20 mouse cellular contexts compared by ENCODE assay signal in the genomic region with DNA sequence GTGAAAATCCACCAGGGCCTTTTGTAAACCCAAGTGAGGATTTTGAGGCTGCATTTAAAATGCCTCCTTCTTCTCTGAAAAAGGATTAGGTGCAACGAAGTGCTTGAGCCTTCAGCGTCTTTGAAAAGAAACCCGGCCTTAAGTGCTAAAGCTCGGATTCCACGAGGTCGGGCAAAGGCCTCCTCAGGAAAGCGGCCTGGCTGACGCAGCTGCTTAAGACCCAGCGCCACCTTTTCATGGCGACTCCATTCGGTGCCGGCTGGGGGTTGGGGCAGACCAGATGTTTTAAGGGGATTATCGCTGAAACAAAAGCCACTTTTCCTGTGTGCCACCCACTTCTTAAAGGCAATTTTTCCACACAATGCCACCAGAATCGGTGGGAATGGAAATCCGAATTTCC.
"Had no signal": no experiment of that assay in that cellular context is flagged by ENCODE, and none has a peak within 500 bp of the region (broad histone marks: within the 10 kb centered on the region; RNA-seq: fewer than 3 reads in every experiment).

No protein-coding gene starts in this region.

- H3K4me3 ChIP-seq: limb, embryonic 12.5 days; limb, embryonic 15.5 days; myocyte; neural tube, embryonic 13.5 days; stomach, embryonic 15.5 days had no signal

- H3K27ac ChIP-seq: limb, embryonic 12.5 days; limb, embryonic 15.5 days; liver, embryonic 14.5 days; macrophage; neural tube, embryonic 13.5 days; stomach, embryonic 15.5 days had no signal

- DNase-seq: kidney, adult 11 months; kidney, adult 8-10 months; kidney, postnatal 14 days; kidney, postnatal 4 days; liver, postnatal 0 days; lung, embryonic 14.5 days; midbrain, embryonic 14.5 days; retina, postnatal 1 day; right cerebral cortex, postnatal 25 days; spleen, adult 18-20 months; thymus, postnatal 25 days had no signal

- ATAC-seq: liver, postnatal 0 days; lung, postnatal 0 days had no signal

- H3K4me1 ChIP-seq: limb, embryonic 15.5 days; neural tube, embryonic 13.5 days; stomach, embryonic 15.5 days had no signal

- H3K27me3 ChIP-seq: limb, embryonic 15.5 days; stomach, embryonic 15.5 days had no signal

- H3K9me3 ChIP-seq: limb, embryonic 12.5 days; limb, embryonic 15.5 days; neural tube, embryonic 13.5 days; stomach, embryonic 15.5 days had no signal

- H3K4me2 ChIP-seq: limb, embryonic 12.5 days; limb, embryonic 15.5 days; liver, embryonic 11.5 days; lung, embryonic 14.5 days; neural tube, embryonic 13.5 days; stomach, embryonic 15.5 days had no signal

- H3K36me3 ChIP-seq: limb, embryonic 12.5 days; limb, embryonic 15.5 days; neural tube, embryonic 13.5 days; stomach, embryonic 15.5 days had no signal

- H3K9ac ChIP-seq: limb, embryonic 12.5 days; limb, embryonic 15.5 days; liver, embryonic 14.5 days; liver, postnatal 0 days; lung, embryonic 14.5 days; neural tube, embryonic 13.5 days; stomach, embryonic 15.5 days had no signal
